Mouse (Mus musculus) monocyte, adult 2 months (primary cell): ENCODE data around the gene Ubxn2a.

Source experiments
- DNase-seq, 2 experiments: peaks; one replicate each; pipeline ENCODE4 v3.0.0; 2022; ENCODE audit warnings: low spot score in 2 of 2, low read depth in 1 of 2

Ubxn2a gene

GRCm38 (mm10) chr12:4879048-4879447 is 28.5 kb downstream of the Ubxn2a start:
- DNase-seq = no peak

- DNase-seq = no peak
These were observed 29.2 kb downstream of the Ubxn2a start for GRCm38 (mm10) chr12:4878296-4878783.

GRCm38 (mm10) chr12:4875623-4876022 is 31.9 kb downstream of the Ubxn2a start:
- no peak for DNase-seq

GRCm38 (mm10) chr12:4874161-4874927 is 33.2 kb downstream of the Ubxn2a start, which contains the start of gene Mfsd2b:
TSS of gene Mfsd2b (minus strand) at chr12:4874359.
- peak in 1 of 2 experiments; percentile 9 for DNase-seq

GRCm38 (mm10) chr12:4873531-4873930 is 34.0 kb downstream of the Ubxn2a start:
- DNase-seq = no peak

GRCm38 (mm10) chr12:4872983-4873477 is 34.5 kb downstream of the Ubxn2a start:
- no peak for DNase-seq

GRCm38 (mm10) chr12:4872273-4872672 is 35.2 kb downstream of the Ubxn2a start:
- DNase-seq = no peak

- no peak for DNase-seq
These were observed 36.2 kb downstream of the Ubxn2a start for GRCm38 (mm10) chr12:4871260-4871659.

GRCm38 (mm10) chr12:4868924-4869323 is 38.6 kb downstream of the Ubxn2a start:
- no peak for DNase-seq

GRCm38 (mm10) chr12:4864338-4864690 is 43.2 kb downstream of the Ubxn2a start:
- no peak for DNase-seq

- DNase-seq = no peak
These were observed 43.7 kb downstream of the Ubxn2a start for GRCm38 (mm10) chr12:4863654-4864337.

GRCm38 (mm10) chr12:4862672-4863071 is 44.8 kb downstream of the Ubxn2a start:
- no peak for DNase-seq

- DNase-seq = no peak
These were observed 48.1 kb downstream of the Ubxn2a start for GRCm38 (mm10) chr12:4859241-4859914.

GRCm38 (mm10) chr12:4856834-4857233 is 50.7 kb downstream of the Ubxn2a start:
- no peak for DNase-seq

GRCm38 (mm10) chr12:4856160-4856559 is 51.3 kb downstream of the Ubxn2a start:
- DNase-seq = peak in 1 of 2 experiments; percentile 14

GRCm38 (mm10) chr12:4843741-4844140 is 63.8 kb downstream of the Ubxn2a start:
- no peak for DNase-seq

- peak; percentile 46 to 73 for DNase-seq
These were observed 64.5 kb downstream of the Ubxn2a start, which contains the start of gene Wdcp for GRCm38 (mm10) chr12:4842890-4843597. TSS of gene Wdcp (plus strand) at chr12:4843303.

GRCm38 (mm10) chr12:4842456-4842855 is 65.0 kb downstream of the Ubxn2a start:
- no peak for DNase-seq

- DNase-seq = no peak
These were observed 66.1 kb downstream of the Ubxn2a start, which contains the start of gene Fkbp1b for GRCm38 (mm10) chr12:4841392-4841887. TSS of gene Fkbp1b (minus strand) at chr12:4841591.

GRCm38 (mm10) chr12:4840741-4841140 is 66.8 kb downstream of the Ubxn2a start:
- DNase-seq = no peak

GRCm38 (mm10) chr12:4840010-4840409 is 67.5 kb downstream of the Ubxn2a start:
- peak; percentile 19 to 37 for DNase-seq
